Mouse (Mus musculus) stomach, embryonic 14.5 days (tissue): ENCODE measurements at regions not wholly inside any gene's neighbourhood (a gene's known extent, or its start where the extent isn't known, plus 50 kb on each side); places are given as distances from the start of the nearest gene placed in this dataset.

Experiments
- ATAC-seq: fragments of 200-750 bp; cut with Nextera tagmentation; 2 replicates; pipeline ENCODE4 v1.8.0; 2017; ENCODE audit warnings: low read depth, moderate TSS enrichment; ENCODE audit not compliant: insufficient number of reproducible peaks, insufficient read depth, low FRiP score
- H3K27ac ChIP-seq: fragments of 300-500 bp; sonication (generic); 2 replicates; pipeline ENCODE4 v1.5.1; 2014; ENCODE audit warnings: mild to moderate bottlenecking, low read length, moderate library complexity, mixed read lengths
- H3K27me3 ChIP-seq: fragments of 300-500 bp; sonication (generic); 2 replicates; pipeline ENCODE4 v1.6.1; 2014; ENCODE audit warnings: low read length, control low read depth, mixed read lengths; ENCODE audit not compliant: control insufficient read depth, insufficient read depth
- H3K36me3 ChIP-seq: fragments of 300-500 bp; sonication (generic); 2 replicates; pipeline ENCODE4 v1.6.1; 2014; ENCODE audit warnings: mild to moderate bottlenecking, control low read depth, low read length, moderate library complexity, mixed read lengths; ENCODE audit not compliant: control insufficient read depth, insufficient read depth
- H3K4me1 ChIP-seq: fragments of 300-500 bp; sonication (generic); 2 replicates; pipeline ENCODE4 v1.6.1; 2014; ENCODE audit warnings: low read length, control low read depth, mixed read lengths; ENCODE audit not compliant: control insufficient read depth, insufficient read depth
- H3K4me2 ChIP-seq: fragments of 300-500 bp; sonication (generic); replicated peaks from 2 replicates; pipeline ENCODE4 v1.6.1; 2014; ENCODE audit warnings: low read depth, low read length, control low read depth
- H3K4me3 ChIP-seq: fragments of 300-500 bp; sonication (generic); 2 replicates; pipeline ENCODE4 v1.5.1; 2014; ENCODE audit warnings: low read depth, low read length, control low read depth
- H3K9ac ChIP-seq: fragments of 300-500 bp; sonication (generic); replicated peaks from 2 replicates; pipeline ENCODE4 v1.6.1; 2014; ENCODE audit warnings: low read depth, mild to moderate bottlenecking, control low read depth, low read length, moderate library complexity, mixed read lengths
- H3K9me3 ChIP-seq: fragments of 300-500 bp; sonication (generic); 2 replicates; pipeline ENCODE4 v1.6.1; 2016; ENCODE audit warnings: low read depth, low read length, control low read depth; ENCODE audit not compliant: control insufficient read depth
- WGBS: fragments of 180-500 bp; shearing (Covaris S2); extraction: QIAGEN DNeasy Blood & Tissue Kit; methylation state at CpG from one replicate; pipeline ENCODE4 v1.1.7; 2014; 5-methylcytosine and 5-hydroxymethylcytosine counted together

DNA sequence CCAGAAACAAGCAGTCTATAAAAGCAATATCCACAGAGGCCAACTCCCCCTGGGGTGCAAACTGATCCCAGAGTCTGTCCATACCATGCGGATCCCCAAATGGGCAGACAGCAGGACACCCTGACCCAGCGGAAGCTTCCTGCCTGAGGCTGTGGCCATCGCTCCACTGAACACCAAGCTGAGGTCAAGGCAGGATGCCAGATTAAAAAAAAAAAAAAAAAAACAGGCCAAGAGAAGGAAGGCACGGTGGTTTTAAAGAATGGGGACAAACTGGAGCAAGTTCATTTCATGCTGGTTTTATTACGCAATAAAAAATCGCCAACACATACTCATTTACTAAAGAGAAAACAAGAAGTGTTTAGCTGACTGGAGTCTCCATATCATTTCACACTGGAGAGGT is 156.5 kb upstream of the Gmds start:
- Histone ChIP-seq H3K36me3 (no peaks in the 10 kb centered on the region), H3K27me3 (no peaks in the 10 kb centered on the region), H3K9me3 (no peaks in the 10 kb centered on the region), H3K4me3 (no peak overlapping the region), H3K27ac (no peak overlapping the region), H3K4me1 (peaks cover 6% of the 10 kb centered on the region; the same call in 1 of the 2 replicates), H3K9ac (no peak overlapping the region), H3K4me2 (no peak overlapping the region)
- ATAC-seq = no peak
- WGBS = 77% methylated on average over 6 of the region's 6 CpGs

GRCm38 (mm10) chr13:32493806-32494205 is 155.3 kb upstream of the Gmds start:
- Histone ChIP-seq H3K27me3 (no peaks in the 10 kb centered on the region), H3K36me3 (no peaks in the 10 kb centered on the region), H3K4me2 (no peak overlapping the region), H3K4me1 (peaks cover 6% of the 10 kb centered on the region; the same call in 1 of the 2 replicates), H3K4me3 (no peak overlapping the region), H3K27ac (no peak overlapping the region), H3K9ac (no peak overlapping the region), H3K9me3 (no peaks in the 10 kb centered on the region)
- ATAC-seq = no peak
- 53% methylated on average over 7 of the region's 7 CpGs for WGBS

GRCm38 (mm10) chr13:32493309-32493708 is 154.8 kb upstream of the Gmds start:
- Histone ChIP-seq H3K36me3 (no peaks in the 10 kb centered on the region), H3K27me3 (no peaks in the 10 kb centered on the region), H3K27ac (no peak overlapping the region), H3K4me2 (no peak overlapping the region), H3K9me3 (no peaks in the 10 kb centered on the region), H3K4me1 (peaks cover 6% of the 10 kb centered on the region; the same call in 1 of the 2 replicates), H3K4me3 (no peak overlapping the region), H3K9ac (no peak overlapping the region)
- 24% methylated on average over 7 of the region's 7 CpGs for WGBS
- no peak for ATAC-seq

DNA sequence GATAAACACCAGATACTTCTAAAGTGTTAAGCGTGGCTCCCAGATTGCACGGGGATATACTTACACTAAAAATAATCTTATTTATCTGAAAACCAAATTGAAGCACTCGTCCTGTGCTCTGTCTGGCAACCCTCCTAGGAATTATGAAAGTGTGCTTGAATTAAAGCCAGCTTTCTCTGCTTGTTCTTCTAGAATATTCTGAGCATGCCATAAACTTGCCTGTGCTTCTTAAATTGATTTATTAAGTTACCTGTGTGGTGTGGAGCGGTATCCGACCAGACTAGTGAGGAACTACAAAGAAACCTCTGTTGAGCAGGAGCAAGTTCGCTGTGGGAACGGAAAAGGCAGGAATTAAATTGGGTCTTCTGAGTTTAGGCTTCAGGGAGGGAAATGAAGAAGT is 154.0 kb upstream of the Gmds start:
- 46% methylated on average over 7 of the region's 7 CpGs for WGBS
- Histone ChIP-seq H3K4me2 (no peak overlapping the region), H3K4me1 (peaks cover 6% of the 10 kb centered on the region; the same call in 1 of the 2 replicates), H3K27me3 (no peaks in the 10 kb centered on the region), H3K9me3 (no peaks in the 10 kb centered on the region), H3K4me3 (no peak overlapping the region), H3K36me3 (no peaks in the 10 kb centered on the region), H3K9ac (no peak overlapping the region), H3K27ac (no peak overlapping the region)
- no peak for ATAC-seq

- no peak overlapping the region for H3K27ac ChIP-seq
- no peak for ATAC-seq
- 74% methylated on average over 8 of the region's 8 CpGs for whole genome bisulfite sequencing
These were observed 143.0 kb upstream of the Gmds start for GRCm38 (mm10) chr13:32481444-32482058.

DNA sequence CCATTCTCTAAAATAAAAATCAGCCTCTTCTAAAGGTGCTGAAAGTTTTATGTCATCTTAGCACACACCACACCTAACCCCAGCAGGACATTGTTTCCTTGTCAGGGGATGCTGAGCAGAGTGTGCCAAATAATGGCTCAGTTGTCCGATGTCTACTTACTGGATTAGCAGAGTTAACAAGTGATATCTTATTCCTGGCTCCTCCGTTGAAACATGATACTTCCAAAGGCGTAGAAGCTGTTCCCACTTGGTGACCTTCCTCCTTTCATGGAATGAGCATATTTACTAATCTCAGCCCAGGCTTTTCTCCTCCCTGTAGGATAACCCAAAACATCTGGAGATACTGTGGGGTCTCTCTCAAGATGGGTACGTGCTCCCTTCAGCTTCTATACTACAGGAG is 141.5 kb upstream of the Gmds start:
- Histone ChIP-seq H3K27me3 (no peaks in the 10 kb centered on the region), H3K4me3 (no peak overlapping the region), H3K27ac (no peak overlapping the region), H3K4me2 (no peak overlapping the region), H3K9ac (no peak overlapping the region), H3K9me3 (no peaks in the 10 kb centered on the region), H3K4me1 (0 out of 2 replicates have a peak, but pooled peaks cover 4% of the 10 kb centered on the region), H3K36me3 (no peaks in the 10 kb centered on the region)
- WGBS = 18% methylated on average over 4 of the region's 4 CpGs
- no peak for ATAC-seq

More at GRCm38 (mm10) chr13:32481444-32482058, 143.0 kb upstream of the Gmds start:
- Histone ChIP-seq H3K9me3 (no peaks in the 10 kb centered on the region), H3K9ac (no peak overlapping the region), H3K4me1 (0 out of 2 replicates have a peak, but pooled peaks cover 4% of the 10 kb centered on the region), H3K36me3 (no peaks in the 10 kb centered on the region), H3K4me2 (no peak overlapping the region), H3K27me3 (no peaks in the 10 kb centered on the region), H3K4me3 (no peak overlapping the region)

DNA sequence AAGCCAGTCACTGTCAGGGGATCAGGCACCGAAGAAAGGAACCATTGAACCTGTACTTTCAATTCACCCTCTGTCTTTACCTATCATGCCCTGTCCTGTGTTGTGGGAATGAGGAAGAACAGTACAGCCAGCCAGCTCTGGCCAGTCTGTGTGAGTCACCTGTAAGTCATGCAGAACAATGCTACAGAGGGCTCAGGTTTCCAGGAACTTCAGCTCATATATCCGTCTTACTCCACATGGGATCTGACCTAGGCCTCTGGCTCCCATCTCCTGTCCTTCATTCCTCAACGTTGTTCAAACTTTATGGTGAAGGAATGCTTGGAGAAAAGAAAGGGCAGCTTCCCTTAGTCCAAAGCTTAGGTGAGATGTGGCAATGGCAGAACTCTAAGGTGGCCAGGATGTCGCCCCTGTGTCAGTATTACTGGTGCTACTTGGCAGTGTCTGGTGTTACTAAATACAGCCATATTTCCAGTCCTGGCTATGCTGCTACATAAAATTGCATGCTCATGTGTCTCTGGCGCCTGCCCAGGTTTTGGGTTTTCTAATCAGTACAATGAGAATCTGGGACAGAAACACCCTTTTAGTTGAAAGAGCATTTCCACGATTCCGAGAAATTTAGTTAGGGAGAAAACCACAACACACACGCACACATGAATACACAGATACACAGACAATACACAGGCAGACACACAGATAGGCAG is 140.7 kb upstream of the Gmds start:
- Histone ChIP-seq H3K27ac (no peak overlapping the region), H3K4me2 (no peak overlapping the region), H3K9me3 (no peaks in the 10 kb centered on the region), H3K27me3 (no peaks in the 10 kb centered on the region), H3K4me3 (no peak overlapping the region), H3K9ac (no peak overlapping the region), H3K36me3 (no peaks in the 10 kb centered on the region), H3K4me1 (0 out of 2 replicates have a peak, but pooled peaks cover 4% of the 10 kb centered on the region)
- ATAC-seq = no peak
- 75% methylated on average over 8 of the region's 8 CpGs for WGBS

- no peak overlapping the region for H3K4me3 ChIP-seq
- H3K27ac ChIP-seq = no peak overlapping the region
- H3K4me2 ChIP-seq = no peak overlapping the region
- H3K27me3 ChIP-seq = no peaks in the 10 kb centered on the region
- no peak overlapping the region for H3K9ac ChIP-seq
- 47% methylated on average over 5 of the region's 5 CpGs for WGBS
- no peak for ATAC-seq
- H3K4me1 ChIP-seq = no peaks in the 10 kb centered on the region
- H3K9me3 ChIP-seq = no peaks in the 10 kb centered on the region
- no peaks in the 10 kb centered on the region for H3K36me3 ChIP-seq
These were observed 127.2 kb upstream of the Gmds start for GRCm38 (mm10) chr13:32465787-32466186.
